In the genomic region with DNA sequence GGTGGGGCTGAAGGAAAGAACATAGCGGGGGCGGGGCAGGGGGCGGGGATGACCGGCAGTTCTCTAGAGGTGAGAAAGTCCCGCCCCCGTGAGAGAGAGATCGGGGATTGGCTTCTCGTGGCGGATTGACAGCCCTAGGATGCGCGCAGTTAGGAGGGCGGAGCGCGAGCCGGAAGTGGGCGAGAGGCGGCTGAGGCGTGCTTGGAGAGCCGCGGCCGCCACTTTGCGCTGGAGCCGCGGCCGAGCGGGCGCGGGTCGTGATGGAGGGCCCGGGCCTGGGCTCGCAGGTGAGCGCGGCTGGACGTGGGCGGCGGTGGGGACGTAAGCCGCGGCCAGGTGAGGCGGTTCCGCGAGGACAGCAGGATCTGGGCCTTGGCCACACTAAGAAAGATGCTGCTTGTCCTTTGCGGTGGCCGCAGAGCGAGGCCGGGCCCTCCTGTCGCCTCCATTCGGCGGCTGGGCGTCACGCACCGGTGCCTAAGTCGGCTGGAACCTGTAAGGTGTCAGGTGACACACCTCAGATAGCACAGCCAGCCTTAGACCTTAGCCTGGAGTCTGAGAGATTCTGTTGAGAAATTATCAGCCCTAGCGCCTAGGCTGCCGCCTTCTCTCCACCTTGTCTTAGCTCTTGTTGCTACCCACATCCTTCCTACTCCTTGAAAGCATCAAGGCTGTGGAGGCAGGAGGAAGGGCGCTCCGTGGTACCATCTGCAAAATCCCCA, we compare ENCODE assay signal across 8 mouse cellular contexts. TPM values are rescaled to one million over a fixed set of nuclear protein-coding genes. Genes with fewer than 3 reads are reported as not detected.
A peak's percentile ranks its signal among the peaks of the same experiment; 100 is the strongest.
DNase-seq lines count a peak whose midpoint lies in the region; ATAC-seq lines count a peak whose summit lies in the region.

A gene (plus strand): TSS at position 153 of the 722 bp plus-strand sequence.

- DNase-seq in c-Kit-negative CD71-positive TER-119-positive erythroid progenitor cells, embryonic 14.5 days (ENCODE audit: low read depth, low spot score), result peak; percentile 94
- DNase-seq in fibroblast of lung, adult 2 months (ENCODE audit: low read depth), result peak; percentile 76
- peak; percentile 96 for DNase-seq in kidney, postnatal 14 days
- DNase-seq in liver, embryonic 13.5 days, result peak; percentile 93
- peak; percentile 90 for DNase-seq in neural tube, embryonic 10.5 days (ENCODE audit: extremely low spot score, low spot score)

- H3K4me1 ChIP-seq in heart, embryonic 14.5 days (ENCODE audit: control insufficient read depth in 2 of 2, insufficient read depth in 2 of 2, low read length in 2 of 2), result peaks cover 2 to 17% of the 10 kb centered on the region in 2 experiments; a peak in 3 of 4 replicates
- H3K4me1 ChIP-seq in liver, embryonic 13.5 days (replicated peaks), result peaks cover 36% of the 10 kb centered on the region
- H3K4me1 ChIP-seq in stomach, embryonic 16.5 days (ENCODE audit: control insufficient read depth, insufficient read depth, low read length), result 0 out of 2 replicates have a peak, but pooled peaks cover 9% of the 10 kb centered on the region

- peaks cover 4% of the 10 kb centered on the region; the same call in 1 of the 2 replicates for H3K36me3 ChIP-seq in heart, embryonic 14.5 days (ENCODE audit: control insufficient read depth, insufficient read depth, low read length)
- H3K36me3 ChIP-seq in liver, embryonic 13.5 days, result 0 out of 2 replicates have a peak, but pooled peaks cover 3% of the 10 kb centered on the region
- H3K36me3 ChIP-seq in stomach, embryonic 16.5 days (ENCODE audit: control insufficient read depth, insufficient read depth, low read length), result no peaks in the 10 kb centered on the region

- peak within 1 kb of the TSS; percentile 76 to 96 for H3K4me3 ChIP-seq in heart, embryonic 14.5 days (ENCODE audit: control insufficient read depth in 1 of 2, insufficient read depth in 1 of 2, low read depth in 1 of 2, low read length in 2 of 2)
- peak within 1 kb of the TSS; percentile 87 for H3K4me3 ChIP-seq in liver, embryonic 13.5 days (replicated peaks)
- peak within 1 kb of the TSS; percentile 85 for H3K4me3 ChIP-seq in stomach, embryonic 16.5 days (replicated peaks; ENCODE audit: low read length)

- peak; percentile 97 for ATAC-seq in CD4-positive, CD25-positive, alpha-beta regulatory T cell, adult 4 months
- ATAC-seq in heart, embryonic 14.5 days (ENCODE audit: insufficient number of reproducible peaks, insufficient read depth, low FRiP score, low read depth), result peak; percentile 96
- ATAC-seq in liver, embryonic 13.5 days (ENCODE audit: low read depth), result peak; percentile 100
- peak; percentile 99 for ATAC-seq in stomach, embryonic 16.5 days (ENCODE audit: insufficient read depth, low FRiP score)

- peak within 1 kb of the TSS; percentile 34 to 66; a peak in 3 of 4 replicates for H3K27ac ChIP-seq in heart, embryonic 14.5 days (replicated peaks in 1 of 2; ENCODE audit: control insufficient read depth in 1 of 2, insufficient read depth in 1 of 2, low read depth in 2 of 2, low read length in 2 of 2)
- H3K27ac ChIP-seq in liver, embryonic 13.5 days, result peak within 1 kb of the TSS; percentile 60
- H3K27ac ChIP-seq in stomach, embryonic 16.5 days (ENCODE audit: low read length), result peak within 1 kb of the TSS; percentile 88

- under 1% methylated on average over 57 of the region's 57 CpGs for WGBS in heart, embryonic 14.5 days
- WGBS in liver, embryonic 13.5 days (ENCODE audit: insufficient replicate concordance), result under 1% methylated on average over 57 of the region's 57 CpGs
- WGBS in stomach, embryonic 16.5 days, result under 1% methylated on average over 57 of the region's 57 CpGs

- peak within 1 kb of the TSS; percentile 84 for H3K9ac ChIP-seq in heart, embryonic 14.5 days (ENCODE audit: low read length)
- peak within 1 kb of the TSS; percentile 85 for H3K9ac ChIP-seq in liver, embryonic 13.5 days
- H3K9ac ChIP-seq in stomach, embryonic 16.5 days (ENCODE audit: low read length), result peak within 1 kb of the TSS; percentile 87

- H3K9me3 ChIP-seq in heart, embryonic 14.5 days (ENCODE audit: control insufficient read depth, low read length), result no peaks in the 10 kb centered on the region
- H3K9me3 ChIP-seq in liver, embryonic 13.5 days (replicated peaks), result no peaks in the 10 kb centered on the region
- H3K9me3 ChIP-seq in stomach, embryonic 16.5 days (replicated peaks; ENCODE audit: control insufficient read depth, low read length), result no peaks in the 10 kb centered on the region

- peak within 1 kb of the TSS; percentile 69 for H3K4me2 ChIP-seq in heart, embryonic 14.5 days (ENCODE audit: low read length)
- peak within 1 kb of the TSS; percentile 90 for H3K4me2 ChIP-seq in liver, embryonic 13.5 days
- peak within 1 kb of the TSS; percentile 67 for H3K4me2 ChIP-seq in stomach, embryonic 16.5 days (ENCODE audit: low read depth, low read length)

- no peaks in the 10 kb centered on the region for H3K27me3 ChIP-seq in heart, embryonic 14.5 days (ENCODE audit: control insufficient read depth, insufficient read depth, low read length)
- no peaks in the 10 kb centered on the region for H3K27me3 ChIP-seq in liver, embryonic 13.5 days
- no peaks in the 10 kb centered on the region for H3K27me3 ChIP-seq in stomach, embryonic 16.5 days (ENCODE audit: control insufficient read depth, insufficient read depth, low read length)

RNA-seq across cellular contexts. Expression of the gene that starts here (rescaled TPM):
- polyA plus RNA-seq in CD4-positive, CD25-positive, alpha-beta regulatory T cell, adult 4 months (2017; shearing (Covaris generic)), result 10 to 100 TPM; 22.7 to 26.1 TPM
- polyA plus RNA-seq in heart, embryonic 14.5 days (2014; fragmentation: Nextera tagmentation; extraction: Ambion mirVana), result 34.6 and 36.2 TPM in 2 replicates
- polyA plus RNA-seq in liver, embryonic 13.5 days (2015; fragmentation: Nextera tagmentation; extraction: Ambion mirVana), result 16.4 and 19.8 TPM in 2 replicates
- 43.3 and 48.4 TPM in 2 replicates for polyA plus RNA-seq in stomach, embryonic 16.5 days (2015; fragmentation: Nextera tagmentation; extraction: Ambion mirVana)

Comparison
In these comparisons a context has a peak if more than half of its experiments do, and no peak if none do; other contexts are left out.
1. Peak in every context shown above with its lines: DNase-seq, ATAC-seq, H3K4me3 ChIP-seq and H3K27ac ChIP-seq.